Mouse (Mus musculus) forebrain, embryonic 12.5 days (tissue): ENCODE data around the gene Acsl1. TPM values are rescaled to one million over a fixed set of nuclear protein-coding genes. Genes with fewer than 3 reads are reported as not detected.

Experiments
- ATAC-seq: fragments of 200-750 bp; cut with Nextera tagmentation; 2 replicates; pipeline ENCODE4 v1.8.0; 2017; ENCODE audit warnings: moderate TSS enrichment; ENCODE audit not compliant: low FRiP score
- H3K27ac ChIP-seq: fragments of 300-500 bp; sonication (generic); 2 replicates; pipeline ENCODE4 v1.5.1; 2016; ENCODE audit warnings: mild to moderate bottlenecking
- H3K27me3 ChIP-seq: fragments of 300-500 bp; sonication (generic); 2 replicates; pipeline ENCODE4 v1.6.1; 2016; ENCODE audit warnings: mild to moderate bottlenecking
- H3K36me3 ChIP-seq: fragments of 300-500 bp; sonication (generic); replicated peaks from 2 replicates; pipeline ENCODE4 v1.6.1; 2016; ENCODE audit warnings: mild to moderate bottlenecking
- H3K4me1 ChIP-seq: fragments of 300-500 bp; sonication (generic); 2 replicates; pipeline ENCODE4 v1.6.1; 2016
- H3K4me2 ChIP-seq: fragments of 300-500 bp; sonication (generic); 2 replicates; pipeline ENCODE4 v1.6.1; 2016; ENCODE audit warnings: mild to moderate bottlenecking, moderate library complexity
- H3K4me3 ChIP-seq: fragments of 300-500 bp; sonication (generic); replicated peaks from 2 replicates; pipeline ENCODE4 v1.5.1; 2016; ENCODE audit warnings: mild to moderate bottlenecking
- H3K9ac ChIP-seq: fragments of 300-500 bp; sonication (generic); 2 replicates; pipeline ENCODE4 v1.6.1; 2016; ENCODE audit warnings: mild to moderate bottlenecking
- H3K9me3 ChIP-seq: fragments of 300-500 bp; sonication (generic); 2 replicates; pipeline ENCODE4 v1.6.1; 2016
- WGBS: fragments of 180-500 bp; shearing (Covaris S2); methylation state at CpG from one replicate; pipeline ENCODE4 v1.1.7; 2016; 5-methylcytosine and 5-hydroxymethylcytosine counted together
- polyA plus RNA-seq: library from polyadenylated mRNA; unstranded; fragments of >200 nt; fragmentation: Nextera tagmentation; extraction: Ambion mirVana; gene quantifications from 2 replicates; pipeline ENCODE4 v1.2.1, GENCODE M21; 2016

Acsl1 gene
- polyA plus RNA-seq, 1 experiment from 2014 or later: 7.0 TPM

DNA sequence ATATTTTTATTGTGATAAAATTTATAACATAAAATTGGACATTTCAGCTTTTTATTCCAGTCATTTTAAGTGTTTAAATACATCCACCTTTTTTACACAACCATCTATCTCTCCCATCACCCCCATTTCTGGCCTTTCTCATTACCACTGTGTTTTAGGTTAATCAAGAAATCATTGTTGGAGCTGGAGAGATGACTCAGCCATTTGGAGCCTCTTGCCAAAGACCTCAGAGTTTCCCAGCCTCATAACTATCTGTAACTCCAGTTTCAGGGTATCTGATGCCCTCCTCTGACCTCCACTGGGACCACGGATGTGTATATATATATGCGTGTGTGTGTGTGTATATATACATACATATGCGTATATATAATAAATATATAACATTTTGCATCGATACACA is 80.2 kb downstream of the Acsl1 start:
- 0 out of 2 replicates have a peak, but pooled peaks cover 3% of the 10 kb centered on the region for H3K27me3 ChIP-seq
- H3K9ac ChIP-seq: 0 out of 2 replicates have a peak overlapping the region, but pooled peaks have one; percentile 49
- peak overlapping the region; percentile 81 for H3K4me2 ChIP-seq
- peak overlapping the region; percentile 67 for H3K4me3 ChIP-seq
- H3K4me1 ChIP-seq: peaks cover 16% of the 10 kb centered on the region
- no peak overlapping the region for H3K27ac ChIP-seq
- 47% methylated on average over 4 of the region's 4 CpGs for WGBS
- peaks cover 4% of the 10 kb centered on the region; the same call in 1 of the 2 replicates for H3K36me3 ChIP-seq
- no peaks in the 10 kb centered on the region for H3K9me3 ChIP-seq
- ATAC-seq: no peak

DNA sequence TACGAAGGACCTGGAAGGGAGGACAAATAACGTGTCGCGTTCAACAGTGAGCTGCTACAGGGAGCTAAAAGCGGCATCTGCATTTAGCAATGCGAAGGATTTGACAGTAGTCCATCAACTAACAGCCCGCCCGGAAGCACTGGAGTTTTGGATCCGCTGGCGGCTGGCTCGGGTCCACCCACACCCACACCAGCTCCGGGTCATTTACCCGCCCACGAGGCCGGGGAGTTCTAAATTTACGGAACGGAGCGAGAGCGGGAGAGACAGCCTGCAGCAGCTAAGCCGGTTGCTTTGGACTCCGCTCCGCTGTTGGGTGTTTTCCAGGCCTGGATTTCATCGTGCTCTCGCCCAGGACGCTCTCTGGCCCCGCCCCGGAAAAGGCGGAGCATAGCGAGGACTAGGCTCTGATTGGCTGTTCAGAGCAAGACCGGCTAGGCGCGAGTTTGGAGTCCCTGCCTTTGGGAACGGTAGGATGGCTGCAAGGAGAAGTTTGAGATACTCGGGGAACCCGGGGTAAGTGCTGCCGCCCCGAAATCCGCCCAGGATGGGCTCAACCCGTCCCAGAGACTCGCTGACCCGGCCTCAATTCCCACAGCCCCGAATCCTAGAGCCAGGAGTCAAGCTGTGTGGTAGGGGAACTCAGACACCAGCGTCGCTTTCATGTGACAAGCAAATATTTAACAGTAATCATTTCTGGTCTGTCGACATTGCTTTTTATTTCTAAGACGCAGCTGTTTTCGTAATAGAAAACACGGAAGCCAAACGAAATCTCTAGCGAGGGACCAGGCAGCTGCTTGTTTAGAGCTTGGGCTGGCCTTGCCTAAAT is 81.0 kb downstream of the Acsl1 start, which contains the start of gene Cenpu:
Cenpu (plus strand) TSS at position 414 of the 826 bp plus-strand sequence.
- peak within 1 kb of the TSS; percentile 59 for H3K9ac ChIP-seq
- whole genome bisulfite sequencing: under 1% methylated on average over 50 of the region's 50 CpGs
- H3K9me3 ChIP-seq: no peaks in the 10 kb centered on the region
- peak within 1 kb of the TSS; percentile 67 for H3K4me3 ChIP-seq
- peaks cover 9% of the 10 kb centered on the region for H3K36me3 ChIP-seq
- H3K4me1 ChIP-seq: peaks cover 16% of the 10 kb centered on the region
- peak within 1 kb of the TSS; percentile 78 for H3K27ac ChIP-seq
- peak; percentile 98 for ATAC-seq
- 0 out of 2 replicates have a peak, but pooled peaks cover 3% of the 10 kb centered on the region for H3K27me3 ChIP-seq
- peak within 1 kb of the TSS; percentile 81 for H3K4me2 ChIP-seq

DNA sequence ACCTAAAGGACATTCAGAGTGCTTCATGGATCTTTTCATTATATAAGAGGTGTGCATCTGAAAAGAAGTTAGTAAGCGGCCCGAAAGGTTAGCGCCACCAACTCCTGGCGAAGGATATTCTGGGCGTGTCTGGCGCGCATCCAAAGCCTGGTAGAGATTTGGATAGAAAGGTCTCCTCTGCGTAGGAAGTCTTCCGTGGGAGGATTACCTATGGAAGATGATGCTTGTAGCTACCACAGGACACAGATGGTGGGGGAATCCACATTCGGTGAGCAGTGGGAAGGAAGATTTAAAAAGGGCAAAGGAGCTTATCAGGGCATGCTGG is 81.6 kb downstream of the Acsl1 start:
- WGBS: 4% methylated on average over 10 of the region's 10 CpGs
- Histone ChIP-seq H3K4me1 (peaks cover 16% of the 10 kb centered on the region), H3K4me2 (peak overlapping the region; percentile 81), H3K9me3 (no peaks in the 10 kb centered on the region), H3K27me3 (0 out of 2 replicates have a peak, but pooled peaks cover 3% of the 10 kb centered on the region), H3K4me3 (peak overlapping the region; percentile 67), H3K36me3 (peaks cover 12% of the 10 kb centered on the region), H3K9ac (peak overlapping the region; percentile 59), H3K27ac (no peak overlapping the region)
- no peak for ATAC-seq

DNA sequence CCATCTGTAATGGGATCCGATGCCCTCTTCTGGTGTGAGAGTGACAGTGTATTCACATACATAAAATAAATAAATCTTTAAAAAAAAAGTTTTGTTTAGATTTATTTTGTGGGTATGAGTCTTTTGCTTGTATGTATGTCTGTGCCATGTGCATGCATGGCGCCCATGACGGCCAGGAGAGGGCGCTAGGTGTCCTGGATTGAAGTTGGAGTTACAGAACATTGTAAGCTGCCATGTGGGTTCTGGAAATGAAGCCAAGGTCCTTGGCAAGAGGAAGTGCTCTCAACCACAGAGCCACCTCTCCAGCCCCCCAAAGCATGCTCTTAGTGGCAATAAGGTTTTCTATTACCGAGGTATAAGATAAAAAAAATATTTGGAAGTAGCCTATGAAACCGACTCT is 88.6 kb downstream of the Acsl1 start:
- no peaks in the 10 kb centered on the region for H3K9me3 ChIP-seq
- no peak overlapping the region for H3K27ac ChIP-seq
- H3K4me1 ChIP-seq: no peaks in the 10 kb centered on the region
- no peak overlapping the region for H3K4me2 ChIP-seq
- no peak for ATAC-seq
- H3K9ac ChIP-seq: no peak overlapping the region
- 84% methylated on average over 6 of the region's 6 CpGs for WGBS
- H3K27me3 ChIP-seq: no peaks in the 10 kb centered on the region
- H3K4me3 ChIP-seq: no peak overlapping the region
- peaks cover 48% of the 10 kb centered on the region for H3K36me3 ChIP-seq

DNA sequence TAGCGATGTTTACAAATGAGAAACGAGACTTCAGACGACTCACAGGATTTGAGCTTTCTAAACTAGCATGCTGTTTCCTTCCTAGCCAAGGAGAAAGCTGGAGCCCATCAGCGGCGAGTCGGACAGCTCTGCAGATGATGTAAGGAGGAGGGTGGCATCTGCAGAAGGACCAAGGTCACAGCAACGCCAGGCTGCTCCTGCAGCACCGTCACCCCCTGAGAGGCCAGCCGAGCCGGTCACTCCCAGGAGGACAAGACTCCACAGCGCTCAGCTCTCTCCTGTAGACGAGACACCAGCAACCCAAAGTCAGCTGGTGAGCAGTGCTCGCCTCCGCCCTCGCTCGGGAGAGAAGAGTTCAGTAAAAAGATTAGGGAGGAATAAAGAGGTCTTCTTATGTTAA is 91.5 kb downstream of the Acsl1 start:
- Histone ChIP-seq H3K4me1 (no peaks in the 10 kb centered on the region), H3K36me3 (peaks cover 48% of the 10 kb centered on the region), H3K4me3 (no peak overlapping the region), H3K27ac (no peak overlapping the region), H3K27me3 (no peaks in the 10 kb centered on the region), H3K9ac (no peak overlapping the region), H3K9me3 (no peaks in the 10 kb centered on the region), H3K4me2 (no peak overlapping the region)
- WGBS: 91% methylated on average over 16 of the region's 16 CpGs
- ATAC-seq: no peak

DNA sequence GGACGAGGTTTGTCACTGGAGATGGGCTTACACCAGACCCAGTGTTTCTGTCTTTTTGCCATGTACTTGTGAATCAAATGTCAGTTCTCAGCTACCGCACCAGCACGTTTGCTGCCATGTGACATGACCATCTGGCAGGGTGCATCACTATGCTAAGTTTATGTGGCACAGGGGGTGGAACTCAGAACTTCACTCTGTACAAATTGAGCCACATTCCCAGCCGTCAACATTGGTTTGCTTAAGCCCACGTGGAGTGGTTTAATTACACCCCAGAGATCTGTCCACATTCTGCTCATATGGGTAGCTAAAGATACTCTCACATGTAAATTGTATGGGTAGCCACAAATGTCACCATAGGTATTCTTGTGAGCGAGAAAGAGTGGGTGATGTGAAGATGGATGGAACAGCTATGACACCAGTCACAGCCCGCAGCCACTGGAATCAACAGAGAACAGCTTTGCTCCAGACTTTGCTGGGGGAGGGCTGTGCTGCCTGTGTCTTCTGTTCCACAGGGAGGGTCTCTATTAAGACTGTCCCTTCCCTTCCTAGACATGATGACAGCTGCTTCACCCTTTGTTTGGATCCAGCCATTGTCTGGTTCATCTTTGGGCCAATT is 96.2 kb downstream of the Acsl1 start:
- Histone ChIP-seq H3K9ac (no peak overlapping the region), H3K27me3 (no peaks in the 10 kb centered on the region), H3K9me3 (no peaks in the 10 kb centered on the region), H3K4me1 (no peaks in the 10 kb centered on the region), H3K4me3 (no peak overlapping the region), H3K4me2 (no peak overlapping the region), H3K27ac (no peak overlapping the region), H3K36me3 (peaks cover 31% of the 10 kb centered on the region)
- no peak for ATAC-seq
- WGBS: 81% methylated on average over 7 of the region's 7 CpGs

DNA sequence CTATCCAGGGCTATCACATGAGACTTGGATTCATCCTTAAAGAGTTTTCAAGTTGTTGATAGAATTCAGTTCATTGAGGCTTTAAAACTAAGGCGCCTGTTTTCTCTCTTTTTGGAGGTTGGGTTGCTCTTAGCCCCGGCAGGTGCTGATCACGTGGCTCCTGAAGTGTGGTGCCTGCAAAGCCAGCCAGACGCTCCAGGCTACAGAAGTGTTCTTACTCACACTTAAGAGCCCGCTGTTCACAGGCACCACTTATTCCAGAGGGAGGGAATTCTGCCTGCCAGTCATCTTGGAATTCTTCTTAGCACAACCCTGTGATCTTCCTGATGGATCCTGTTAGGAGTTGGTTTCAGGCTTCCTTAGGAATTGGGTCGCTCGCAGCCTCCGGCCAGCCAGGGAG is 97.1 kb downstream of the Acsl1 start:
- no peak for ATAC-seq
- Histone ChIP-seq H3K9ac (no peak overlapping the region), H3K4me3 (no peak overlapping the region), H3K27ac (no peak overlapping the region), H3K27me3 (no peaks in the 10 kb centered on the region), H3K4me1 (no peaks in the 10 kb centered on the region), H3K36me3 (peaks cover 28% of the 10 kb centered on the region), H3K4me2 (no peak overlapping the region), H3K9me3 (no peaks in the 10 kb centered on the region)
- 85% methylated on average over 8 of the region's 8 CpGs for WGBS

DNA sequence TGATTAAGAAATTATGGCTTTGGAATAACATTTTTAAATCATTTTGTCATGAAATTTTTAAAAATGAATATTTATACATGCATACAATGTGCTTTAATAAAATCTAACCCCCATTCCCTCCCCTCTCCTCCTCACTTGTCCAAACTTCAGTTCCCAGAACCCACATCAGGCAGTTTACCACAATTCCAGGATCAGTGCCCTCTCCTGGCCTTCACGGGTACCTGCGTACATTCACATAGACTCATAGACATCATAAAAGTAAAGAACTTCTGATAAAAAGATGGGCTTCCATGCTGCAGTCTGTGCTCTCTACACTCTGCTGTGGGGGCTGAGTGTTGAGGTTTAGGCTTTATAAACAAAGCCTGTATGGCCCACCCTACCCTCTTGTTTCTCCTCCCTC is 98.1 kb downstream of the Acsl1 start:
- Histone ChIP-seq H3K27me3 (no peaks in the 10 kb centered on the region), H3K4me3 (no peak overlapping the region), H3K9me3 (no peaks in the 10 kb centered on the region), H3K9ac (no peak overlapping the region), H3K27ac (no peak overlapping the region), H3K4me2 (no peak overlapping the region), H3K4me1 (no peaks in the 10 kb centered on the region), H3K36me3 (peaks cover 31% of the 10 kb centered on the region)
- WGBS: 77% methylated on average over 2 of the region's 2 CpGs
- no peak for ATAC-seq

DNA sequence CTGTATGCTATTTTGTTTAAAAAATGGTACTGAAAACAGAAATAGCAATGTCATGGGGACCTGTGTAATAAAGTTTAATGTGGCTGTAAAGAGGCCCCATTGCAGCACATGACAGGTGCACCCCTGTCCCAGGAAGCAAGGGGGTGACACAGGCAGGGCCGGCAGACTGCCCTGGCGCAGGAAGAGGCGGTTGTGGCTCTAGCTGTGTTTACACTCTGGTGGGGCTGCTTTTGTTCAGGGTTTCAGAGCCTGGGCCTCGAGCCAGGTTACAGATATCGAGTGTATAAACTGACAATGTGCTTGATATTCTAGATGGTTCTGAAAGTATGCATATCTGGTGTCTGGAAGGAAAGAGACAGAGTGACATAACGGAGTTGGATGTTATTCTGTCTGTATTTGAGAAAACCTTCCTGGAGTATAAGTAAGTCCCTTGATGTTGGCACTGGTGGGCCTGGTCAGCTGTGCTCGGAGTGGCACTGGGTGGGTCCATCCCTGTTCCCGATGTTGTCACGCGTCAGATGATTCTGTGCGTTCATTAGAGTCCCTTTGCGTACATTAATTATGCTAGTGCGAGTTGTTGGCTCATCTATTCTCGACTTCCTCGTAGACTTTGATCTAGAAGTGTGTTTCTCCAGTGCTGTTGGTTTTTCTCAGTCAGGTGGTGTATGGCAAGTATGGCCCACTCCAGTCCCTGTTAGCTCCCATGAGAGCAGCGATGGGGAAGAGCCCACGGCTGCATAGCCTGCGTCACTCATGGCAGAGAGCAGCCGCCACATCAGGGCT is 99.0 kb downstream of the Acsl1 start:
- 93% methylated on average over 19 of the region's 19 CpGs for WGBS
- Histone ChIP-seq H3K4me1 (no peaks in the 10 kb centered on the region), H3K4me2 (no peak overlapping the region), H3K9me3 (no peaks in the 10 kb centered on the region), H3K36me3 (peaks cover 39% of the 10 kb centered on the region), H3K4me3 (no peak overlapping the region), H3K9ac (no peak overlapping the region), H3K27me3 (no peaks in the 10 kb centered on the region), H3K27ac (no peak overlapping the region)
- no peak for ATAC-seq

DNA sequence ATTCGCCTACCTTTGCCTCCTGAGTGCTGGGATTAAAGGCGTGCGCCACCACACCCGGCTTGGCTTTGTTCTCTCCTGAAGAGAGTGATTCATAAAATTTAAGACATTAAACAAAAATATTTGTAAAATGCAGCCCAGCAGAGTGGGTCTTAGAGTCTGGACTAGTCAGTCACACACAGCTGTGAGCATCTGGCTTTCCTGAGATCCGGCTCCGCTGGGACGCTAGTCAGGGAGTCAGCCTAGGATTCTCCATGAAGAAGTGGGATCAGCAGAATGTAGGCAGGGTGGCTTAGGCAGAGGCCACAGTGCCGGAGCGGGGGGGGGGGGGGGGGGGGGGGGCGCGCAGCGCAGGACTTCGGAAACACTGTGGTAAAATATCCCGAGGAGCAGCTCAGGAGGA is 99.8 kb downstream of the Acsl1 start:
- WGBS: 96% methylated on average over 7 of the region's 14 CpGs
- H3K9me3 ChIP-seq: no peaks in the 10 kb centered on the region
- no peaks in the 10 kb centered on the region for H3K4me1 ChIP-seq
- peaks cover 34% of the 10 kb centered on the region for H3K36me3 ChIP-seq
- no peak overlapping the region for H3K27ac ChIP-seq
- no peak overlapping the region for H3K9ac ChIP-seq
- H3K27me3 ChIP-seq: no peaks in the 10 kb centered on the region
- no peak overlapping the region for H3K4me3 ChIP-seq
- no peak for ATAC-seq
- H3K4me2 ChIP-seq: no peak overlapping the region

DNA sequence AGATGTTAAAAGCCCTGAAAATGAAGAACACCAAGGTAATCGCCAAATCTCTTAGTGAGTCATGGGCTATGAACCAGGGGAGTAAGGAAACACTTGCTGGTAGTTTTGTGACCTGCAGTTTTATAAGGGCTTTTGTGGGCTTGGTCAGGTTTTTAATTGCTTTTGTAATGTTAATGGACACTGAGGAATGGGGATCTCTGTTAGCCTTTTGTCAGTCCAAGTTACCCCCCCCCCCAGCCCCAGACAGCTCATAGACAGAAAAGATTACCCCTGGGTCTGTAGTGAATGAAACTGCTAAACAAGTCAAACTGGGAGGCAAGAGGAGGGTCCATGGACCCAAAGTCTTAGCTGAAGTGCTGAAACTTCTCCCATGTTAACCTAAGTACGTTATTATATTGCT is 102.6 kb downstream of the Acsl1 start:
- H3K27me3 ChIP-seq: no peaks in the 10 kb centered on the region
- H3K36me3 ChIP-seq: peaks cover 51% of the 10 kb centered on the region
- H3K9me3 ChIP-seq: no peaks in the 10 kb centered on the region
- no peaks in the 10 kb centered on the region for H3K4me1 ChIP-seq
- no peak for ATAC-seq
- no peak overlapping the region for H3K27ac ChIP-seq
- no peak overlapping the region for H3K4me3 ChIP-seq
- H3K4me2 ChIP-seq: no peak overlapping the region
- 91% methylated on average over 2 of the region's 2 CpGs for WGBS
- no peak overlapping the region for H3K9ac ChIP-seq

DNA sequence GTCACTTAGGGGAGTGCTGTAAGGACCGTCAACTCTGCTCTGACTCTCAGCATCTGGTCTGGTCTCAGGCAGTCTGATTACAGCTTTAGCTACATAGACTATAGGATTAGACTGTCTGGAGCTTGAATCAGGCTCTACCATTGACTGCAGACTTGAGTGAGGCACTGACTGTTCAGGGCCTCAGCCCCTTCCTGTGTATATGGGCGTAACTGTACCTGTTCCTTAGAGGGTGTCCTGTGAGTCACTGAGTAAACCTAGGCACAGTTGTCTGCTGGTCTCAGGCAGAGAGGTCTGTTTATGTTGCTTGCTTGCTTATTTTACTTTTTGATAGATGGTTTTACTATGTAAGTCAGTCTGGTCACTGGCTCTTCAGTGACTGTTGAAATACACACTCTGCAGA is 103.1 kb downstream of the Acsl1 start:
- no peaks in the 10 kb centered on the region for H3K4me1 ChIP-seq
- H3K4me2 ChIP-seq: no peak overlapping the region
- WGBS: 91% methylated on average over 2 of the region's 2 CpGs
- peaks cover 56% of the 10 kb centered on the region for H3K36me3 ChIP-seq
- no peaks in the 10 kb centered on the region for H3K27me3 ChIP-seq
- no peak overlapping the region for H3K4me3 ChIP-seq
- H3K9me3 ChIP-seq: no peaks in the 10 kb centered on the region
- no peak overlapping the region for H3K9ac ChIP-seq
- no peak for ATAC-seq
- H3K27ac ChIP-seq: no peak overlapping the region
